Mouse (Mus musculus) C2C12 (cell line): ENCODE data around the gene Actr10. TPM values are rescaled to one million over a fixed set of nuclear protein-coding genes. Genes with fewer than 3 reads are reported as not detected.

Experiments used
- H3K27me3 ChIP-seq: one replicate; pipeline ENCODE4 v1.6.1; 2011; ENCODE audit not compliant: control insufficient read depth, insufficient read depth, insufficient read length
- H3K36me3 ChIP-seq: one replicate; pipeline ENCODE4 v1.6.1; 2011; ENCODE audit not compliant: control insufficient read depth, insufficient read depth
- H3K4me3 ChIP-seq: one replicate; pipeline ENCODE4 v1.5.1; 2011; ENCODE audit warnings: mild to moderate bottlenecking, control low read depth; ENCODE audit not compliant: poor library complexity, insufficient read depth, severe bottlenecking
- H3K79me2 ChIP-seq: one replicate; pipeline ENCODE4 v1.6.1; 2011; ENCODE audit not compliant: control insufficient read depth, insufficient read depth
- H3K79me3 ChIP-seq: one replicate; pipeline ENCODE4 v1.6.1; 2011; ENCODE audit warnings: low read depth, control low read depth
- H3ac ChIP-seq: one replicate; pipeline ENCODE3; 2011; ENCODE audit warnings: low read depth; ENCODE audit not compliant: control insufficient read depth, insufficient read length
- CEBPB ChIP-seq: IDR thresholded peaks from one replicate; pipeline ENCODE4 v1.6.1; 2011; ENCODE audit warnings: low read depth, mild to moderate bottlenecking, control low read depth, moderate library complexity
- CTCF ChIP-seq: IDR thresholded peaks from one replicate; pipeline ENCODE4 v1.5.1; 2011; ENCODE audit not compliant: control insufficient read depth, insufficient read depth, insufficient read length
- FOSL1 ChIP-seq: IDR thresholded peaks from one replicate; pipeline ENCODE4 v1.8.0; 2011; ENCODE audit warnings: mild to moderate bottlenecking, low read length; ENCODE audit not compliant: poor library complexity, insufficient read depth, severe bottlenecking
- MAX ChIP-seq: IDR thresholded peaks from one replicate; pipeline ENCODE4 v1.6.1; 2011; ENCODE audit warnings: mild to moderate bottlenecking, control low read depth
- MYOD1 ChIP-seq: IDR thresholded peaks from one replicate; pipeline ENCODE4 v1.6.1; 2011; ENCODE audit warnings: low read depth; ENCODE audit not compliant: control insufficient read depth, insufficient read length
- MYOG ChIP-seq: IDR thresholded peaks from one replicate; pipeline ENCODE4 v1.6.1; 2011; ENCODE audit not compliant: control insufficient read depth, insufficient read length; ENCODE audit errors: extremely low read depth
- USF1 ChIP-seq: IDR thresholded peaks from one replicate; pipeline ENCODE4 v1.6.1; 2011; ENCODE audit warnings: low read depth, mild to moderate bottlenecking, control low read depth, moderate library complexity
- polyA plus RNA-seq: library from polyadenylated mRNA; unstranded; fragments of >200 nt; fragmentation: generic; extraction: Trizol; gene quantifications from one replicate; pipeline ENCODE4 v1.2.1, GENCODE M21; 2012; ENCODE audit warnings: missing spikeins

The Actr10 gene
- polyA plus RNA-seq, 1 experiment, result 110 TPM

DNA sequence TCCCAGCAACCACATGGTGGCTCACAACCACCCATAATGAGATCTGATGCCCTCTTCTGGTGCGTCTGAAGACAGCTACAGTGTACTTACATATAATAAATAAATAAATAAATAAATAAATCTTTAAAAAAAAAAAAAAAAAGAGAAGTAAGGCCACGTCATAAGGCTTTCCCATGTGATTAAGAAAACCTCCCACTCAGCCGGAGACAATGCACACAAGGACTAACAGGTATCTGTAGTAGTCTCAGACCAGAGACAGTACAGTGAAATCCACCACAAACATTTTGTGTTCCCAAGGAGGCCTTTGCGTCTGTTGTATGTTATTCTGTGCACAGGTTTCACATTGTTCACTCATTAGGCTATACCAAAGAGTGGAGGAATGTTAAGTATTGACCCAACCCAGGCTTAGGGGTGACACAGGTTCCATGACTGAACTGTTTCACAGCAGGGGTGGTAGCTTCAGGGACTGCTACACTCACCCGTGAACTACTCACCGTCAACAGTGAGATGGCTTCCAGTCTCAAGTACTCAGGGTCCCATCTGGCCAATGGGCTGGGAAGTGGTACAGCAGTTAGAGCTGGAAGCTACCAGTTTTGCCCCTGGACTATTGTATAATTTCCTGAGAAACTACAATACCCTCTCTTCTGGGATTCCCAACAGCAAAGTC, 66.2 kb downstream of the Actr10 start:
- H3K36me3 ChIP-seq, result peaks cover 69% of the 10 kb centered on the region

DNA sequence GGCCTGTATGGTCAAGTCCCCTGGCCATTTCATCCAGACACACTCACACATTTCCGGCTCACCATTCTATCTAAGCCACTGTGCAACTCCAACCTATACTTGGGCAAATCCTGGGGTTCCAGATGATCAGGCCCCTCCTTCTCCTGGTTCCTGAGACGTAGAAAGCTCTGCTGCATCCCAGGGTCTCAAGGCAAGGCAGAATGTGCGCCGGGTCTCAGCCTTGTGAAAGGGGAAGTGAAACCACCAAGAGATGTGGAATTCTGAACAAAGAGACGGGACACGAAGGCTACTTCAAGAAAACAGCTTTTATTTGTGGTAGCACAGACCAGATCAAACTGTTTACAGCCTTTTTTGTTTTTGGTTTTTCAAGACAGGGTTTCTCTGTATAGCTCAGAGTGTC, 68.5 kb downstream of the Actr10 start:
- H3K36me3 ChIP-seq, result peaks cover 84% of the 10 kb centered on the region

More for the DNA sequence above, 66.2 kb downstream of the Actr10 start:
- Histone ChIP-seq H3K4me3 (no peak overlapping the region), H3K27me3 (no peaks in the 10 kb centered on the region), H3K79me3 (peaks cover 9% of the 10 kb centered on the region), H3ac (no peak overlapping the region), H3K79me2 (peaks cover 26% of the 10 kb centered on the region)
- TF ChIP-seq MYOD1 (no peak), MAX (no peak), USF1 (no peak), FOSL1 (no peak), CEBPB (no peak)

DNA sequence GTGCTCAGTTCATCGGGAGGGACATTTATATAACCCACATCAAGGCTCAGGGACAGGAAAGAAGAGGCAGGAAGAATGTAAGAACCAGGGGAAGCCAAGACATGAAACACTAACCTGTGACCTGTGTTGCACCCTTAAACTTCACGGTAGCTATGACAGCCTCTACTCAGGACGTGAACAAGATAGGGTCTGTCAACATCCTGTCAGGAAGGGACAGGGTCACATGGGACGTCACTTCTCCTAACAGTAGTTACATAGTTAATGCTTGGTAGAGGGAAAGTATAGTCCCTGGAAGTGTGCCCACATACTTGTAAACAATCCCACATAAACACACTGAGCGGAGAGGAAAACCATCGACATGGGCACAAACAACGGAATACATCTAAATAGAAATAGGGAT, 69.2 kb downstream of the Actr10 start:
- TF ChIP-seq MAX (no peak), CTCF (no peak), MYOD1 (no peak), MYOG (no peak), CEBPB (no peak), FOSL1 (no peak), USF1 (no peak)
- H3K36me3 ChIP-seq, result peaks cover 85% of the 10 kb centered on the region

More for the DNA sequence above, 68.5 kb downstream of the Actr10 start:
- no peak overlapping the region for H3ac ChIP-seq
- no peak overlapping the region for H3K4me3 ChIP-seq
- H3K79me2 ChIP-seq, result peaks cover 48% of the 10 kb centered on the region
- TF ChIP-seq CEBPB (no peak), MYOD1 (no peak), CTCF (no peak), MYOG (no peak), USF1 (no peak), FOSL1 (no peak), MAX (no peak)
- H3K79me3 ChIP-seq, result peaks cover 24% of the 10 kb centered on the region
- H3K27me3 ChIP-seq, result no peaks in the 10 kb centered on the region

GRCm38 (mm10) chr12:71009769-71010168, 72.1 kb downstream of the Actr10 start:
- H3K27me3 ChIP-seq, result no peaks in the 10 kb centered on the region
- H3K4me3 ChIP-seq, result no peak overlapping the region
- H3K36me3 ChIP-seq, result peaks cover 91% of the 10 kb centered on the region
- peak; percentile 21 for TF ChIP-seq MAX
- no peak for TF ChIP-seq CTCF
- no peak overlapping the region for H3ac ChIP-seq
- peaks cover 84% of the 10 kb centered on the region for H3K79me2 ChIP-seq
- H3K79me3 ChIP-seq, result peaks cover 57% of the 10 kb centered on the region

More for the DNA sequence above, 69.2 kb downstream of the Actr10 start:
- no peak overlapping the region for H3K4me3 ChIP-seq
- H3K79me2 ChIP-seq, result peaks cover 55% of the 10 kb centered on the region
- no peak overlapping the region for H3ac ChIP-seq
- no peaks in the 10 kb centered on the region for H3K27me3 ChIP-seq
- H3K79me3 ChIP-seq, result peaks cover 29% of the 10 kb centered on the region

Other genes with a start within 250 kb of the Actr10 start
- gene Frmd6, start 112.3 kb upstream of the Actr10 start, polyA plus RNA-seq, result 29.2 TPM
- 270 TPM for gene Psma3, start 36.8 kb downstream of the Actr10 start, polyA plus RNA-seq
- gene Arid4a, start 78.1 kb downstream of the Actr10 start, polyA plus RNA-seq, result 2.0 TPM
- gene Tomm20l, start 173.6 kb downstream of the Actr10 start, polyA plus RNA-seq, result not detected
- 39.8 TPM for gene Timm9, start 198.8 kb downstream of the Actr10 start, polyA plus RNA-seq
- gene 2700049A03Rik, start 199.0 kb downstream of the Actr10 start, polyA plus RNA-seq, result 3.0 TPM